Mouse (Mus musculus): ENCODE results near the gene Usp35.

DNA sequence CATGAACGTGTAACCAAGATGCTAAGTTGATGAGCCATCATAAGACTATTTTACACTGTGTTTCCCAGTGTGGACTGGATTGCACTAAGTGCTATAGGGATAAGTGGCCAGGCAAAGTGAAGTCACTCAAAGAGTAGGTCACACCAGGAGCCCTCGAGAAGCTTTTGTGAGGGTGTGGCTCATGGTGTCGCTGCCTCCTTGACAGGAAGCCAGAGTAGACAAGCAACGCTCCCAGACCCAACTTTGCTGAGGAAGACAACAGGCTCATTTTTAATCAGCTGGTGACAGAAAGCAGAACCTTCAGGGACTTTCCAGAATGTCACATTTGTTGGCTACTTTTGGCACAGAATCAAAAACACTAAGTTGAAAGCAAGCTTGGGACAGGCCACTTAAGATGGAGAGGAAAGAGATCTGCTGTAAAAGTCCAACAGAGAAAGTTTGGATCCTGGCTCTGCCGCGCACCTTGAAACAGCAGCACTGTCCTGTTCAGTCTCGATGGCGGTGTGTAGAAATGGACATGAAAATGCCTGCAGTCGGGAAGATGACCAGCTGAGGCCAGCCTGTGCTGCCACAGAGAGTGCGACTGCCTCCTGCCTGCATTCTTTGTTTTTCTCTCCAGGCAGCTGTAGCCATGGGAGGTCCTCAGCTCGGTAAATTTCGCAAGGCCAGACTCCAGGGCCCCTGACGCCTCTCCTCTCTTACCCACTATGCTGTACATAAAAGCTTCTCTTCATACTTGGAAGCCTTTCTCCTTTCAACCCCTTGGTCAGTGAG is 23.4 kb upstream of the Usp35 start:
- no peak for TF ChIP-seq POLR2A (IDR thresholded peaks at IDR 0.05; ENCODE audit: low read depth, low read length)
- TF ChIP-seq CTCF (IDR thresholded peaks at IDR 0.05; ENCODE audit: extremely low read depth, insufficient read length, insufficient replicate concordance, low read depth, low read length), result no peak

Data from small intestine, adult 2 months (tissue).